ENCODE assay signal across 8 mouse cellular contexts in genomic region chr11:87748132-87749119, GRCm38 (mm10). TPM values are rescaled to one million over a fixed set of nuclear protein-coding genes. Genes with fewer than 3 reads are reported as not detected.
DNase-seq lines count a peak whose midpoint lies in the region; ATAC-seq and TF ChIP-seq lines count a peak whose summit lies in the region.

No protein-coding gene starts in this region.

- WGBS in heart, adult 2 months = 26% methylated on average over 19 of the region's 19 CpGs
- WGBS in embryonic facial prominence, embryonic 10.5 days = 39% methylated on average over 19 of the region's 19 CpGs
- WGBS in forebrain, embryonic 13.5 days = 42% methylated on average over 19 of the region's 19 CpGs

- no peak for ATAC-seq in forebrain, embryonic 13.5 days

- no peaks in the 10 kb centered on the region for H3K4me1 ChIP-seq in heart, adult 2 months (ENCODE audit: control insufficient read depth, insufficient read depth, low read length)
- peaks cover 19% of the 10 kb centered on the region for H3K4me1 ChIP-seq in embryonic facial prominence, embryonic 10.5 days
- peaks cover 91% of the 10 kb centered on the region for H3K4me1 ChIP-seq in megakaryocyte, embryonic 14.5 days
- H3K4me1 ChIP-seq in forebrain, embryonic 13.5 days = no peaks in the 10 kb centered on the region

- no peak; the same call in 1 of the 2 replicates for TF ChIP-seq POLR2A in heart, adult 2 months (IDR thresholded peaks at IDR 0.05; ENCODE audit: insufficient read depth, low read depth, low read length)

- no peaks in the 10 kb centered on the region for H3K27me3 ChIP-seq in heart, adult 2 months (ENCODE audit: control insufficient read depth, insufficient read depth, low read length)
- H3K27me3 ChIP-seq in embryonic facial prominence, embryonic 10.5 days (replicated peaks; ENCODE audit: low read depth, poor library complexity, severe bottlenecking) = no peaks in the 10 kb centered on the region
- no peaks in the 10 kb centered on the region for H3K27me3 ChIP-seq in megakaryocyte, embryonic 14.5 days (replicated peaks)
- 0 out of 2 replicates have a peak, but pooled peaks cover 4% of the 10 kb centered on the region for H3K27me3 ChIP-seq in forebrain, embryonic 13.5 days

- no peak for TF ChIP-seq EP300 in heart, adult 2 months (IDR thresholded peaks at IDR 0.05; ENCODE audit: insufficient read depth, low read depth, low read length)

- no peaks in the 10 kb centered on the region for H3K36me3 ChIP-seq in heart, adult 2 months (ENCODE audit: control insufficient read depth, insufficient read depth, low read length)
- peaks cover 22% of the 10 kb centered on the region for H3K36me3 ChIP-seq in embryonic facial prominence, embryonic 10.5 days (replicated peaks)
- H3K36me3 ChIP-seq in megakaryocyte, embryonic 14.5 days (replicated peaks; ENCODE audit: low read length) = peaks cover 32% of the 10 kb centered on the region
- peaks cover 17% of the 10 kb centered on the region for H3K36me3 ChIP-seq in forebrain, embryonic 13.5 days (ENCODE audit: poor library complexity, severe bottlenecking)

- no peak for TF ChIP-seq CTCF in heart, adult 2 months (IDR thresholded peaks at IDR 0.05)

- DNase-seq in heart, adult 2 months = peak; percentile 43 to 75
- no peak for DNase-seq in heart, postnatal 25 days (ENCODE audit: low spot score)
- DNase-seq in embryonic facial prominence, embryonic 10.5 days (ENCODE audit: low spot score) = no peak
- DNase-seq in kidney, postnatal 10 days = peak; percentile 34
- DNase-seq in thymus, postnatal 36 days = peak; percentile 87 to 92
- DNase-seq in cerebellum, postnatal 36 days = no peak

- no peak overlapping the region for H3K4me2 ChIP-seq in forebrain, embryonic 13.5 days

- H3K27ac ChIP-seq in heart, adult 2 months = peak overlapping the region; percentile 31; the same call in 1 of the 2 replicates
- H3K27ac ChIP-seq in embryonic facial prominence, embryonic 10.5 days (replicated peaks) = peak overlapping the region; percentile 44
- no peak overlapping the region for H3K27ac ChIP-seq in forebrain, embryonic 13.5 days

- intact Hi-C loops in heart, adult 2 months (cut with DNase I) = no loop called here
- intact Hi-C loops in heart, postnatal 25 days (cut with DNase I) = no loop called here

- H3K9ac ChIP-seq in heart, adult 2 months (ENCODE audit: low read depth, low read length) = no peak overlapping the region
- no peak overlapping the region for H3K9ac ChIP-seq in forebrain, embryonic 13.5 days

- H3K4me3 ChIP-seq in heart, adult 2 months = no peak overlapping the region
- H3K4me3 ChIP-seq in embryonic facial prominence, embryonic 10.5 days = peak overlapping the region; percentile 30; the same call in 1 of the 2 replicates
- H3K4me3 ChIP-seq in megakaryocyte, embryonic 14.5 days (replicated peaks) = peak overlapping the region; percentile 93
- H3K4me3 ChIP-seq in forebrain, embryonic 13.5 days = no peak overlapping the region

- H3K79me2 ChIP-seq in heart, adult 2 months (replicated peaks; ENCODE audit: control insufficient read depth, insufficient read depth, low read length) = no peaks in the 10 kb centered on the region

- no peaks in the 10 kb centered on the region for H3K9me3 ChIP-seq in embryonic facial prominence, embryonic 10.5 days
- no peaks in the 10 kb centered on the region for H3K9me3 ChIP-seq in megakaryocyte, embryonic 14.5 days
- H3K9me3 ChIP-seq in forebrain, embryonic 13.5 days (replicated peaks) = no peaks in the 10 kb centered on the region

RNA-seq across cellular contexts. Expression of gene Supt4a, which starts 11.1 kb away (rescaled TPM):
- total RNA-seq in heart, adult 2 months (2021) = 10 to 100 TPM; 41.4 to 44.6 TPM
- polyA plus RNA-seq in heart, adult 2 months (2012; rRNA removed) = 47.5 and 80.4 TPM in 2 replicates
- total RNA-seq in heart, postnatal 25 days (2021) = 10 to 100 TPM; 42.9 to 46.7 TPM
- 184 and 185 TPM in 2 replicates for polyA plus RNA-seq in embryonic facial prominence, embryonic 10.5 days (2016; fragmentation: Nextera tagmentation; extraction: Ambion mirVana)
- 5.6 and 15.5 TPM in 2 replicates for polyA plus RNA-seq in megakaryocyte, embryonic 14.5 days (2012; ENCODE audit: insufficient read depth, low replicate concordance)
- 168 and 177 TPM in 2 replicates for polyA plus RNA-seq in forebrain, embryonic 13.5 days (2015; fragmentation: Nextera tagmentation; extraction: Ambion mirVana)

RNA-seq across cellular contexts. Expression of gene Tspoap1, which starts 11.9 kb away (rescaled TPM):
- not detected for total RNA-seq in heart, adult 2 months (2021)
- polyA plus RNA-seq in heart, adult 2 months (2012; rRNA removed) = 0.09 and 0.66 TPM in 2 replicates
- total RNA-seq in heart, postnatal 25 days (2021) = under 1 TPM; 0.14 to 0.42 TPM
- polyA plus RNA-seq in embryonic facial prominence, embryonic 10.5 days (2016; fragmentation: Nextera tagmentation; extraction: Ambion mirVana) = 4.0 and 7.0 TPM in 2 replicates
- polyA plus RNA-seq in megakaryocyte, embryonic 14.5 days (2012; ENCODE audit: insufficient read depth, low replicate concordance) = 12.9 and 13.9 TPM in 2 replicates
- polyA plus RNA-seq in forebrain, embryonic 13.5 days (2015; fragmentation: Nextera tagmentation; extraction: Ambion mirVana) = 20.7 and 29.1 TPM in 2 replicates

RNA-seq across cellular contexts. Expression of gene Mpo, which starts 45.0 kb away (rescaled TPM):
- total RNA-seq in heart, adult 2 months (2021) = not detected
- polyA plus RNA-seq in heart, adult 2 months (2012; rRNA removed) = 0.10 TPM in 1 of 2 replicates, not detected in the other
- not detected for total RNA-seq in heart, postnatal 25 days (2021)
- 5.2 and 6.3 TPM in 2 replicates for polyA plus RNA-seq in embryonic facial prominence, embryonic 10.5 days (2016; fragmentation: Nextera tagmentation; extraction: Ambion mirVana)
- 30.8 and 297 TPM in 2 replicates for polyA plus RNA-seq in megakaryocyte, embryonic 14.5 days (2012; ENCODE audit: insufficient read depth, low replicate concordance)
- polyA plus RNA-seq in forebrain, embryonic 13.5 days (2015; fragmentation: Nextera tagmentation; extraction: Ambion mirVana) = 0.17 and 0.44 TPM in 2 replicates

Comparison
In these comparisons a context has a peak if more than half of its experiments do, and no peak if none do; other contexts are left out.
1. DNase-seq: peak in heart, adult 2 months (2 of 2), kidney, postnatal 10 days (single experiment) and thymus, postnatal 36 days (2 of 2); none in heart, postnatal 25 days (single experiment), embryonic facial prominence, embryonic 10.5 days (single experiment) and cerebellum, postnatal 36 days (0 of 2).
2. H3K4me3 ChIP-seq: peak in embryonic facial prominence, embryonic 10.5 days (single experiment) and megakaryocyte, embryonic 14.5 days (single experiment); none in heart, adult 2 months (single experiment) and forebrain, embryonic 13.5 days (single experiment).